Mouse (Mus musculus): ENCODE results near the gene 1700113H08Rik. TPM values are rescaled to one million over a fixed set of nuclear protein-coding genes. Genes with fewer than 3 reads are reported as not detected.
A peak's percentile ranks its signal among the peaks of the same experiment; 100 is the strongest.

1700113H08Rik gene
- not detected in 2 replicates for polyA plus RNA-seq (2015; fragmentation: Nextera tagmentation; extraction: Ambion mirVana)

GRCm38 (mm10) chr10:87057500-87058250 is at the start of gene 1700113H08Rik:
Gene 1700113H08Rik (plus strand): TSS chr10:87058045.
- no peaks in the 10 kb centered on the region for H3K9me3 ChIP-seq
- peak within 1 kb of the TSS; percentile 31 for H3K9ac ChIP-seq
- 11% methylated on average over 15 of the region's 15 CpGs for WGBS
- peak within 1 kb of the TSS; percentile 96 for H3K4me2 ChIP-seq
- H3K4me3 ChIP-seq = peak within 1 kb of the TSS; percentile 48
- no peak within 1 kb of the TSS for H3K27ac ChIP-seq
- peaks cover 2% of the 10 kb centered on the region; the same call in 1 of the 2 replicates for H3K27me3 ChIP-seq
- no peaks in the 10 kb centered on the region for H3K36me3 ChIP-seq
- peaks cover 11% of the 10 kb centered on the region for H3K4me1 ChIP-seq
- ATAC-seq (ENCODE audit: insufficient number of reproducible peaks, low FRiP score, low TSS enrichment, low read depth) = no peak

GRCm38 (mm10) chr10:87008215-87008499 is 49.7 kb upstream of the 1700113H08Rik start:
- WGBS = 80% methylated on average over 3 of the region's 3 CpGs
- Histone ChIP-seq H3K27me3 (no peaks in the 10 kb centered on the region), H3K4me3 (no peak overlapping the region), H3K4me2 (no peak overlapping the region), H3K9me3 (no peaks in the 10 kb centered on the region), H3K27ac (no peak overlapping the region), H3K4me1 (no peaks in the 10 kb centered on the region), H3K36me3 (no peaks in the 10 kb centered on the region), H3K9ac (no peak overlapping the region)
- no peak for ATAC-seq (ENCODE audit: insufficient number of reproducible peaks, low FRiP score, low TSS enrichment, low read depth)

- no peaks in the 10 kb centered on the region for H3K4me1 ChIP-seq
- H3K27ac ChIP-seq = no peak overlapping the region
- ATAC-seq (ENCODE audit: insufficient number of reproducible peaks, low FRiP score, low TSS enrichment, low read depth) = no peak
- H3K27me3 ChIP-seq = no peaks in the 10 kb centered on the region
- H3K4me2 ChIP-seq = no peak overlapping the region
- H3K9me3 ChIP-seq = no peaks in the 10 kb centered on the region
- no peak overlapping the region for H3K4me3 ChIP-seq
- WGBS = 89% methylated on average over 7 of the region's 7 CpGs
- no peaks in the 10 kb centered on the region for H3K36me3 ChIP-seq
- no peak overlapping the region for H3K9ac ChIP-seq
Measured at GRCm38 (mm10) chr10:87012087-87012486, 45.8 kb upstream of the 1700113H08Rik start.

GRCm38 (mm10) chr10:87014391-87014965 is 43.4 kb upstream of the 1700113H08Rik start:
- Histone ChIP-seq H3K4me2 (no peak overlapping the region), H3K9me3 (no peaks in the 10 kb centered on the region), H3K36me3 (no peaks in the 10 kb centered on the region), H3K4me3 (no peak overlapping the region), H3K27ac (no peak overlapping the region), H3K4me1 (no peaks in the 10 kb centered on the region), H3K27me3 (no peaks in the 10 kb centered on the region; the same call in 1 of the 2 replicates), H3K9ac (no peak overlapping the region)
- WGBS = 78% methylated on average over 7 of the region's 7 CpGs
- ATAC-seq (ENCODE audit: insufficient number of reproducible peaks, low FRiP score, low TSS enrichment, low read depth) = no peak

- no peak for ATAC-seq (ENCODE audit: insufficient number of reproducible peaks, low FRiP score, low TSS enrichment, low read depth)
- Histone ChIP-seq H3K4me2 (no peak overlapping the region), H3K4me1 (no peaks in the 10 kb centered on the region), H3K27ac (no peak overlapping the region), H3K4me3 (no peak overlapping the region), H3K9me3 (no peaks in the 10 kb centered on the region), H3K9ac (no peak overlapping the region), H3K27me3 (no peaks in the 10 kb centered on the region; the same call in 1 of the 2 replicates), H3K36me3 (no peaks in the 10 kb centered on the region)
- 60% methylated on average over 5 of the region's 5 CpGs for whole genome bisulfite sequencing
Measured at GRCm38 (mm10) chr10:87015403-87015802, 42.4 kb upstream of the 1700113H08Rik start.

GRCm38 (mm10) chr10:87016151-87016692 is 41.6 kb upstream of the 1700113H08Rik start:
- Histone ChIP-seq H3K36me3 (no peaks in the 10 kb centered on the region), H3K4me3 (no peak overlapping the region), H3K4me2 (no peak overlapping the region), H3K4me1 (no peaks in the 10 kb centered on the region), H3K9me3 (no peaks in the 10 kb centered on the region), H3K27ac (no peak overlapping the region), H3K27me3 (no peaks in the 10 kb centered on the region; the same call in 1 of the 2 replicates), H3K9ac (no peak overlapping the region)
- ATAC-seq (ENCODE audit: insufficient number of reproducible peaks, low FRiP score, low TSS enrichment, low read depth) = no peak
- 62% methylated on average over 9 of the region's 9 CpGs for WGBS

- Histone ChIP-seq H3K9me3 (no peaks in the 10 kb centered on the region), H3K4me3 (no peak overlapping the region), H3K36me3 (no peaks in the 10 kb centered on the region), H3K9ac (no peak overlapping the region), H3K27me3 (no peaks in the 10 kb centered on the region; the same call in 1 of the 2 replicates), H3K4me1 (no peaks in the 10 kb centered on the region), H3K27ac (no peak overlapping the region), H3K4me2 (no peak overlapping the region)
- WGBS = 75% methylated on average over 9 of the region's 9 CpGs
- no peak for ATAC-seq (ENCODE audit: insufficient number of reproducible peaks, low FRiP score, low TSS enrichment, low read depth)
Measured at GRCm38 (mm10) chr10:87018876-87019275, 39.0 kb upstream of the 1700113H08Rik start.

GRCm38 (mm10) chr10:87020711-87021110 is 37.1 kb upstream of the 1700113H08Rik start:
- Histone ChIP-seq H3K27me3 (no peaks in the 10 kb centered on the region; the same call in 1 of the 2 replicates), H3K27ac (no peak overlapping the region), H3K9ac (no peak overlapping the region), H3K4me3 (no peak overlapping the region), H3K36me3 (no peaks in the 10 kb centered on the region), H3K4me1 (no peaks in the 10 kb centered on the region), H3K4me2 (no peak overlapping the region), H3K9me3 (no peaks in the 10 kb centered on the region)
- no peak for ATAC-seq (ENCODE audit: insufficient number of reproducible peaks, low FRiP score, low TSS enrichment, low read depth)
- 58% methylated on average over 15 of the region's 16 CpGs for WGBS

- no peak for ATAC-seq (ENCODE audit: insufficient number of reproducible peaks, low FRiP score, low TSS enrichment, low read depth)
- no peak overlapping the region for H3K27ac ChIP-seq
- no peaks in the 10 kb centered on the region for H3K36me3 ChIP-seq
- H3K4me2 ChIP-seq = no peak overlapping the region
- no peak overlapping the region for H3K4me3 ChIP-seq
- 1% methylated on average over 8 of the region's 10 CpGs for WGBS
- no peaks in the 10 kb centered on the region for H3K4me1 ChIP-seq
- H3K27me3 ChIP-seq = no peaks in the 10 kb centered on the region
- H3K9ac ChIP-seq = no peak overlapping the region
- no peaks in the 10 kb centered on the region for H3K9me3 ChIP-seq
Measured at GRCm38 (mm10) chr10:87024884-87025283, 33.0 kb upstream of the 1700113H08Rik start.

GRCm38 (mm10) chr10:87032768-87033167 is 25.1 kb upstream of the 1700113H08Rik start:
- no peaks in the 10 kb centered on the region for H3K4me1 ChIP-seq
- no peak overlapping the region for H3K4me3 ChIP-seq
- no peaks in the 10 kb centered on the region for H3K27me3 ChIP-seq
- no peak for ATAC-seq (ENCODE audit: insufficient number of reproducible peaks, low FRiP score, low TSS enrichment, low read depth)
- no peak overlapping the region for H3K4me2 ChIP-seq
- no peak overlapping the region for H3K27ac ChIP-seq
- H3K9ac ChIP-seq = no peak overlapping the region
- no peaks in the 10 kb centered on the region for H3K36me3 ChIP-seq
- 84% methylated on average over 8 of the region's 8 CpGs for WGBS
- H3K9me3 ChIP-seq = no peaks in the 10 kb centered on the region

GRCm38 (mm10) chr10:87035866-87036265 is 22.0 kb upstream of the 1700113H08Rik start:
- H3K9me3 ChIP-seq = no peaks in the 10 kb centered on the region
- H3K4me3 ChIP-seq = no peak overlapping the region
- H3K4me1 ChIP-seq = no peaks in the 10 kb centered on the region
- H3K36me3 ChIP-seq = no peaks in the 10 kb centered on the region
- H3K4me2 ChIP-seq = no peak overlapping the region
- H3K27ac ChIP-seq = no peak overlapping the region
- no peaks in the 10 kb centered on the region for H3K27me3 ChIP-seq
- no peak for ATAC-seq (ENCODE audit: insufficient number of reproducible peaks, low FRiP score, low TSS enrichment, low read depth)
- no peak overlapping the region for H3K9ac ChIP-seq
- WGBS = 87% methylated on average over 15 of the region's 15 CpGs

GRCm38 (mm10) chr10:87036271-87036703 is 21.6 kb upstream of the 1700113H08Rik start:
- no peak overlapping the region for H3K4me2 ChIP-seq
- no peak overlapping the region for H3K9ac ChIP-seq
- no peak overlapping the region for H3K27ac ChIP-seq
- no peaks in the 10 kb centered on the region for H3K9me3 ChIP-seq
- H3K4me3 ChIP-seq = no peak overlapping the region
- no peak for ATAC-seq (ENCODE audit: insufficient number of reproducible peaks, low FRiP score, low TSS enrichment, low read depth)
- 49% methylated on average over 14 of the region's 14 CpGs for WGBS
- H3K4me1 ChIP-seq = no peaks in the 10 kb centered on the region
- no peaks in the 10 kb centered on the region for H3K27me3 ChIP-seq
- no peaks in the 10 kb centered on the region for H3K36me3 ChIP-seq
